Mouse (Mus musculus) embryonic facial prominence, embryonic 11.5 days (tissue): ENCODE data around the gene Foxn2. TPM values are rescaled to one million over a fixed set of nuclear protein-coding genes. Genes with fewer than 3 reads are reported as not detected.

Source experiments
- ATAC-seq: fragments of 200-750 bp; cut with Nextera tagmentation; replicated peaks from 2 replicates; pipeline ENCODE4 v1.8.0; 2017; ENCODE audit warnings: low read depth; ENCODE audit not compliant: insufficient number of reproducible peaks, low FRiP score, low TSS enrichment
- DNase-seq: peaks from one replicate; pipeline ENCODE4 v3.0.0-alpha.2; 2015; ENCODE audit warnings: low spot score
- H3K27ac ChIP-seq: fragments of 300-500 bp; sonication (generic); replicated peaks from 2 replicates; pipeline ENCODE4 v1.5.1; 2014; ENCODE audit warnings: mild to moderate bottlenecking, low read depth, low read length, control low read depth
- H3K27me3 ChIP-seq: fragments of 300-500 bp; sonication (generic); 2 replicates; pipeline ENCODE4 v1.6.1; 2014; ENCODE audit warnings: mild to moderate bottlenecking, low read length, moderate library complexity, mixed read lengths; ENCODE audit not compliant: control insufficient read depth, insufficient read depth
- H3K36me3 ChIP-seq: fragments of 300-500 bp; sonication (generic); replicated peaks from 2 replicates; pipeline ENCODE4 v1.6.1; 2014; ENCODE audit warnings: low read depth, mild to moderate bottlenecking, low read length, moderate library complexity, mixed read lengths; ENCODE audit not compliant: control insufficient read depth, insufficient read depth
- H3K4me1 ChIP-seq: fragments of 300-500 bp; sonication (generic); 2 replicates; pipeline ENCODE4 v1.6.1; 2014; ENCODE audit warnings: low read length, mixed read lengths; ENCODE audit not compliant: control insufficient read depth, insufficient read depth
- H3K4me2 ChIP-seq: fragments of 300-500 bp; sonication (generic); 2 replicates; pipeline ENCODE4 v1.6.1; 2014; ENCODE audit warnings: low read depth, mild to moderate bottlenecking, control low read depth, low read length, moderate library complexity
- H3K4me3 ChIP-seq: fragments of 300-500 bp; sonication (generic); 2 replicates; pipeline ENCODE4 v1.5.1; 2014; ENCODE audit warnings: low read depth, low read length, control low read depth
- H3K9ac ChIP-seq: fragments of 300-500 bp; sonication (generic); replicated peaks from 2 replicates; pipeline ENCODE4 v1.6.1; 2014; ENCODE audit warnings: mild to moderate bottlenecking, control low read depth, low read length
- H3K9me3 ChIP-seq: fragments of 300-500 bp; sonication (generic); replicated peaks from 2 replicates; pipeline ENCODE4 v1.6.1; 2016; ENCODE audit warnings: mild to moderate bottlenecking, low read length, inconsistent platforms, mixed read lengths; ENCODE audit not compliant: control insufficient read depth
- WGBS: fragments of 180-500 bp; shearing (Covaris S2); extraction: QIAGEN DNeasy Blood & Tissue Kit; methylation state at CpG from one replicate; pipeline ENCODE4 v1.1.7; 2014; 5-methylcytosine and 5-hydroxymethylcytosine counted together
- polyA plus RNA-seq: library from polyadenylated mRNA; unstranded; fragments of >200 nt; fragmentation: Nextera tagmentation; extraction: Ambion mirVana; gene quantifications from 2 replicates; pipeline ENCODE4 v1.2.1, GENCODE M21; 2014

Foxn2 gene
- polyA plus RNA-seq, 1 experiment from 2014 or later, result 9.3 TPM

GRCm38 (mm10) chr17:88527781-88528180 lies 87.3 kb downstream of the Foxn2 start:
- Histone ChIP-seq H3K36me3 (no peaks in the 10 kb centered on the region), H3K9me3 (no peaks in the 10 kb centered on the region), H3K9ac (no peak overlapping the region), H3K4me1 (no peaks in the 10 kb centered on the region), H3K27ac (no peak overlapping the region), H3K4me2 (no peak overlapping the region), H3K27me3 (no peaks in the 10 kb centered on the region), H3K4me3 (no peak overlapping the region)
- WGBS, result 50% methylated on average over 2 of the region's 2 CpGs
- DNase-seq (peak; percentile 60), ATAC-seq (no peak)

GRCm38 (mm10) chr17:88529519-88530235 lies 89.2 kb downstream of the Foxn2 start, which contains the start of gene Ppp1r21:
TSS of gene Ppp1r21 (plus strand) at chr17:88530118.
- ATAC-seq, result peak; percentile 96
- Histone ChIP-seq H3K9me3 (no peaks in the 10 kb centered on the region), H3K27me3 (no peaks in the 10 kb centered on the region), H3K27ac (0 out of 2 replicates have a peak within 1 kb of the TSS, but pooled peaks have one; percentile 61), H3K4me3 (peak within 1 kb of the TSS; percentile 63), H3K9ac (peak within 1 kb of the TSS; percentile 72), H3K4me2 (peak within 1 kb of the TSS; percentile 68), H3K4me1 (no peaks in the 10 kb centered on the region), H3K36me3 (no peaks in the 10 kb centered on the region)
- peak; percentile 96 for DNase-seq
- WGBS, result 8% methylated on average over 40 of the region's 49 CpGs

- Histone ChIP-seq H3K4me1 (no peaks in the 10 kb centered on the region), H3K36me3 (no peaks in the 10 kb centered on the region), H3K9ac (peak overlapping the region; percentile 72), H3K9me3 (no peaks in the 10 kb centered on the region), H3K4me2 (peak overlapping the region; percentile 68), H3K27me3 (no peaks in the 10 kb centered on the region), H3K4me3 (peak overlapping the region; percentile 63), H3K27ac (0 out of 2 replicates have a peak overlapping the region, but pooled peaks have one; percentile 16)
- DNase-seq, result no peak
- ATAC-seq, result no peak
- WGBS, result 0% methylated on average over 14 of the region's 14 CpGs
Observed at GRCm38 (mm10) chr17:88530236-88530619, 89.7 kb downstream of the Foxn2 start.

GRCm38 (mm10) chr17:88530667-88531066 lies 90.2 kb downstream of the Foxn2 start:
- H3K4me1 ChIP-seq, result no peaks in the 10 kb centered on the region
- ATAC-seq (no peak), DNase-seq (no peak)
- peak overlapping the region; percentile 72 for H3K9ac ChIP-seq
- WGBS, result 9% methylated on average over 11 of the region's 11 CpGs
- no peaks in the 10 kb centered on the region for H3K9me3 ChIP-seq
- no peak overlapping the region for H3K27ac ChIP-seq
- peak overlapping the region; percentile 63 for H3K4me3 ChIP-seq
- peak overlapping the region; percentile 68 for H3K4me2 ChIP-seq
- H3K27me3 ChIP-seq, result no peaks in the 10 kb centered on the region
- H3K36me3 ChIP-seq, result no peaks in the 10 kb centered on the region

GRCm38 (mm10) chr17:88531176-88531575 lies 90.7 kb downstream of the Foxn2 start:
- no peak overlapping the region for H3K27ac ChIP-seq
- DNase-seq (no peak), ATAC-seq (no peak)
- H3K27me3 ChIP-seq, result no peaks in the 10 kb centered on the region
- 70% methylated on average over 6 of the region's 6 CpGs for WGBS
- no peaks in the 10 kb centered on the region for H3K36me3 ChIP-seq
- no peak overlapping the region for H3K4me2 ChIP-seq
- H3K9me3 ChIP-seq, result no peaks in the 10 kb centered on the region
- H3K4me1 ChIP-seq, result no peaks in the 10 kb centered on the region
- no peak overlapping the region for H3K4me3 ChIP-seq
- no peak overlapping the region for H3K9ac ChIP-seq

GRCm38 (mm10) chr17:88537842-88538430 lies 97.4 kb downstream of the Foxn2 start:
- H3K27ac ChIP-seq, result no peak overlapping the region
- no peaks in the 10 kb centered on the region for H3K9me3 ChIP-seq
- no peak overlapping the region for H3K9ac ChIP-seq
- DNase-seq (no peak), ATAC-seq (no peak)
- WGBS, result 85% methylated on average over 8 of the region's 8 CpGs
- no peaks in the 10 kb centered on the region for H3K4me1 ChIP-seq
- H3K4me3 ChIP-seq, result no peak overlapping the region
- H3K36me3 ChIP-seq, result no peaks in the 10 kb centered on the region
- no peak overlapping the region for H3K4me2 ChIP-seq
- no peaks in the 10 kb centered on the region for H3K27me3 ChIP-seq

Other genes with a start within 250 kb of the Foxn2 start
- 25.1 and 25.4 TPM in 2 replicates for gene Ppp1r21, start 89.4 kb downstream of the Foxn2 start, polyA plus RNA-seq
- 5.1 and 6.2 TPM in 2 replicates for gene Ston1, start 157.0 kb downstream of the Foxn2 start, polyA plus RNA-seq
- 0.31 TPM in 1 of 2 replicates, not detected in the other for gene Gtf2a1l, start 227.9 kb downstream of the Foxn2 start, polyA plus RNA-seq